In genomic region chr13:117838264-117838663, GRCm38 (mm10) we compare ENCODE assay signal across 15 mouse cellular contexts.
"Had no signal": no experiment of that assay in that cellular context is flagged by ENCODE, and none has a peak within 500 bp of the region (broad histone marks: within the 10 kb centered on the region; RNA-seq: fewer than 3 reads in every experiment).

No protein-coding gene starts in this region.

- DNase-seq: kidney, adult 2 months; kidney, postnatal 25 days; layer of hippocampus, adult 9-11 months; layer of hippocampus, postnatal 36 days; left cerebral cortex, postnatal 4 days; liver, postnatal 0 days; lung, postnatal 10 days; lung, postnatal 36 days; thymus, adult 18-20 months; thymus, postnatal 36 days had no signal

- ATAC-seq: intestine, postnatal 0 days; liver, postnatal 0 days; midbrain, embryonic 13.5 days had no signal

- H3K36me3 ChIP-seq: limb, embryonic 12.5 days; limb, embryonic 15.5 days; lung, embryonic 15.5 days; midbrain, embryonic 13.5 days had no signal

- H3K27me3 ChIP-seq: limb, embryonic 12.5 days; limb, embryonic 15.5 days; lung, embryonic 15.5 days; midbrain, embryonic 13.5 days had no signal
